Mouse (Mus musculus): ENCODE measurements around the gene Jazf1. TPM values are rescaled to one million over a fixed set of nuclear protein-coding genes. Genes with fewer than 3 reads are reported as not detected.

Jazf1 gene
- polyA plus RNA-seq, 1 experiment: 1.4 TPM

DNA sequence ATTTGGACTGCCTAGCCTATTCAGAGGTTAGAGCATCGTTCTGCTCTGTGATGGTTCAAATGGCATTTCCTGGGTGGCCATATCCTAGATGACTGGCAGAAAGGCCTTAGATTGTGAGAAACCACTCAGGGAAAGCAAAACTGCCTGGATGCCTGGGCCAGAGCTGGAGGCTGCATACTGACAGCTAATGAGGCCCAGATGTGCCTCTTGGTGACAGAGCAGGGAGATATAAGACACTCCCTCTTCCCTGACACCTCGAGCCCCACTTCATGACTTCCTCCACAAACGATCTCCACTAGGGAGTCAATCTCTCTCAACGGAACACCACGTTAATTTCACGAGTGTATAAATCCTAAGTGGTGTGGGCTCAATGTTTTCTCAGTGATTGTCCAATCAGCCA, 207.7 kb downstream of the Jazf1 start:
- H3K27ac ChIP-seq (ENCODE audit: control insufficient read depth, insufficient read depth, low read length): no peak overlapping the region
- H3K4me1 ChIP-seq (replicated peaks; ENCODE audit: control insufficient read depth, insufficient read depth, low read length): peaks cover 39% of the 10 kb centered on the region
- no peaks in the 10 kb centered on the region for H3K27me3 ChIP-seq (ENCODE audit: control insufficient read depth, insufficient read depth, low read length)
- no peak overlapping the region for H3K4me3 ChIP-seq (ENCODE audit: control insufficient read depth, insufficient read depth, low read length)
- 72% methylated on average over 6 of the region's 6 CpGs for WGBS
- TF ChIP-seq CTCF (IDR thresholded peaks at IDR 0.05; ENCODE audit: borderline replicate concordance, control insufficient read depth, extremely low read depth, insufficient read depth, low read length, poor library complexity) (no peak), POLR2A (IDR thresholded peaks at IDR 0.05; ENCODE audit: control insufficient read depth, extremely low read depth, insufficient read depth, low read length, poor library complexity) (no peak)
- H3K36me3 ChIP-seq (ENCODE audit: control insufficient read depth, insufficient read depth, low read length): no peaks in the 10 kb centered on the region
- no peak for DNase-seq

- no peak for DNase-seq
- WGBS: 95% methylated on average over 3 of the region's 3 CpGs
- H3K27me3 ChIP-seq (ENCODE audit: control insufficient read depth, insufficient read depth, low read length): no peaks in the 10 kb centered on the region
Measured at GRCm38 (mm10) chr6:52858911-52859431, 209.5 kb downstream of the Jazf1 start.

DNA sequence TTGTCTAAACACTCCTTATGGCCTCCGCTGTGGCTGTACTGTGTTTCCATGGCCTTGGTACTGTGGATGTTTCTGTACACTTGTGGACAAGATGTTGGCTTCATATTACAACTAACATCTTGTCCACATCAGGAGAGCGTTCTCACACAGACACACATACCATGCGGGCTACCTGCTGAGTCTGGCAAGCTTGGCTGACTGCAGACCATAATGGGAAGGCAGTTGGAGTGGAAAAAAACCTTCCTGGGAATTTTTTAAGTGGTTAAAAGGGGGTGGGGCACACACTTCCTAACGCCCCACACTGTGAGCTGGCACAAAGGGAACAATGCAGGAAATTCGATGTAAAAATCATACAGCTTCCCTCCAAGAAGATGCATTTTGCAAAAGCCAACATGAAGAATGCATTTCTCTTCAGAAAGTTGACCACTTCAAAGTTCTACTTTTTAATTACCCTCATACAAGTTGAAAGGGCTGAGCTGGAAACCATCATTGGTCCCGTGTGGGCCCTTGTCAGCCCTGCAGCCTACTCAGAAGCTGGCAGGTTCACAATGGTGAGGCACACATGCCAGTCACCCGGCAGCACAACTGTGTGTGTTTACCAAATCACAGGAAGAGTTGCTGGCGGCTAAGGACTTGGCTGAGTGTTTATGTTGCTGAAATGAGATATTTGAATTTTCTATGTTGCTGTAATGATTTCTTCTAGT, 215.9 kb downstream of the Jazf1 start:
- DNase-seq: no peak
- no peaks in the 10 kb centered on the region for H3K36me3 ChIP-seq (ENCODE audit: control insufficient read depth, insufficient read depth, low read length)
- TF ChIP-seq CTCF (IDR thresholded peaks at IDR 0.05; ENCODE audit: borderline replicate concordance, control insufficient read depth, extremely low read depth, insufficient read depth, low read length, poor library complexity): no peak
- TF ChIP-seq POLR2A (IDR thresholded peaks at IDR 0.05; ENCODE audit: control insufficient read depth, extremely low read depth, insufficient read depth, low read length, poor library complexity): no peak
- WGBS: 49% methylated on average over 8 of the region's 8 CpGs
- no peak overlapping the region for H3K4me3 ChIP-seq (ENCODE audit: control insufficient read depth, insufficient read depth, low read length)
- peaks cover 54% of the 10 kb centered on the region for H3K4me1 ChIP-seq (replicated peaks; ENCODE audit: control insufficient read depth, insufficient read depth, low read length)
- H3K27me3 ChIP-seq (ENCODE audit: control insufficient read depth, insufficient read depth, low read length): no peaks in the 10 kb centered on the region
- peak overlapping the region; percentile 44; the same call in 1 of the 2 replicates for H3K27ac ChIP-seq (ENCODE audit: control insufficient read depth, insufficient read depth, low read length)

More at GRCm38 (mm10) chr6:52858911-52859431, 209.5 kb downstream of the Jazf1 start:
- Histone ChIP-seq H3K27ac (ENCODE audit: control insufficient read depth, insufficient read depth, low read length) (no peak overlapping the region), H3K4me3 (ENCODE audit: control insufficient read depth, insufficient read depth, low read length) (no peak overlapping the region), H3K36me3 (ENCODE audit: control insufficient read depth, insufficient read depth, low read length) (no peaks in the 10 kb centered on the region), H3K4me1 (replicated peaks; ENCODE audit: control insufficient read depth, insufficient read depth, low read length) (peaks cover 35% of the 10 kb centered on the region)
- TF ChIP-seq CTCF (IDR thresholded peaks at IDR 0.05; ENCODE audit: borderline replicate concordance, control insufficient read depth, extremely low read depth, insufficient read depth, low read length, poor library complexity) (no peak), POLR2A (IDR thresholded peaks at IDR 0.05; ENCODE audit: control insufficient read depth, extremely low read depth, insufficient read depth, low read length, poor library complexity) (no peak)

GRCm38 (mm10) chr6:52851975-52852374, 216.5 kb downstream of the Jazf1 start:
- 75% methylated on average over 3 of the region's 3 CpGs for WGBS
- no peaks in the 10 kb centered on the region for H3K27me3 ChIP-seq (ENCODE audit: control insufficient read depth, insufficient read depth, low read length)
- peaks cover 50% of the 10 kb centered on the region for H3K4me1 ChIP-seq (replicated peaks; ENCODE audit: control insufficient read depth, insufficient read depth, low read length)
- H3K27ac ChIP-seq (ENCODE audit: control insufficient read depth, insufficient read depth, low read length): no peak overlapping the region
- no peak for DNase-seq
- no peak for TF ChIP-seq CTCF (IDR thresholded peaks at IDR 0.05; ENCODE audit: borderline replicate concordance, control insufficient read depth, extremely low read depth, insufficient read depth, low read length, poor library complexity)
- no peak for TF ChIP-seq POLR2A (IDR thresholded peaks at IDR 0.05; ENCODE audit: control insufficient read depth, extremely low read depth, insufficient read depth, low read length, poor library complexity)
- H3K36me3 ChIP-seq (ENCODE audit: control insufficient read depth, insufficient read depth, low read length): no peaks in the 10 kb centered on the region
- H3K4me3 ChIP-seq (ENCODE audit: control insufficient read depth, insufficient read depth, low read length): no peak overlapping the region

DNA sequence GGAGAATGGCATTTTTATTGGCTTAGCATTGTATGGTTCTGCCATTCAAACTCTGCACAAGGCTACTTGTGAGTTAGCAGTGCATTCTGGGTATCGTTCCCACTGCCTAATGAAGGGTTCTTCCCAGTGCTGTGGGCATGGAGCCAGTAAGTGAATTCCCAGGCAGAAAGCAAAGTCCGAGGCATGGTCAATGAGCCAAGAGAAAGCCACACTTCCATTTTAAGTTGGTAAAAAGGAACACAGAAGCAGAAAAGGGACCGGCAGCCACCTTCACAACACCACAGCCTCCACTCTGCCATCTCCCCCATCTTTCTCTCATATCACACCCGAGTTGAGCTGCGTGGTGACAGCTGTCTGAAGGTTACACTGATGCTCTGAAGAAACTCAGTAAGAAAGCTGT, 217.4 kb downstream of the Jazf1 start:
- no peak for TF ChIP-seq CTCF (IDR thresholded peaks at IDR 0.05; ENCODE audit: borderline replicate concordance, control insufficient read depth, extremely low read depth, insufficient read depth, low read length, poor library complexity)
- no peaks in the 10 kb centered on the region for H3K27me3 ChIP-seq (ENCODE audit: control insufficient read depth, insufficient read depth, low read length)
- H3K27ac ChIP-seq (ENCODE audit: control insufficient read depth, insufficient read depth, low read length): peak overlapping the region; percentile 74
- no peak overlapping the region for H3K4me3 ChIP-seq (ENCODE audit: control insufficient read depth, insufficient read depth, low read length)
- H3K36me3 ChIP-seq (ENCODE audit: control insufficient read depth, insufficient read depth, low read length): no peaks in the 10 kb centered on the region
- H3K4me1 ChIP-seq (replicated peaks; ENCODE audit: control insufficient read depth, insufficient read depth, low read length): peaks cover 47% of the 10 kb centered on the region
- DNase-seq: no peak
- 54% methylated on average over 5 of the region's 5 CpGs for WGBS

- TF ChIP-seq CTCF (IDR thresholded peaks at IDR 0.05; ENCODE audit: borderline replicate concordance, control insufficient read depth, extremely low read depth, insufficient read depth, low read length, poor library complexity) (no peak), POLR2A (IDR thresholded peaks at IDR 0.05; ENCODE audit: control insufficient read depth, extremely low read depth, insufficient read depth, low read length, poor library complexity) (no peak)
- H3K4me3 ChIP-seq (ENCODE audit: control insufficient read depth, insufficient read depth, low read length): no peak overlapping the region
- H3K4me1 ChIP-seq (replicated peaks; ENCODE audit: control insufficient read depth, insufficient read depth, low read length): peaks cover 52% of the 10 kb centered on the region
- no peak for DNase-seq
- H3K36me3 ChIP-seq (ENCODE audit: control insufficient read depth, insufficient read depth, low read length): no peaks in the 10 kb centered on the region
- no peak overlapping the region for H3K27ac ChIP-seq (ENCODE audit: control insufficient read depth, insufficient read depth, low read length)
- H3K27me3 ChIP-seq (ENCODE audit: control insufficient read depth, insufficient read depth, low read length): no peaks in the 10 kb centered on the region
- 80% methylated on average over 6 of the region's 6 CpGs for WGBS
Measured at GRCm38 (mm10) chr6:52848199-52848598, 220.2 kb downstream of the Jazf1 start.
